Mouse (Mus musculus) gastrocnemius, postnatal 25 days (tissue): Measurements from ENCODE around the gene Nfkb1. TPM values are rescaled to one million over a fixed set of nuclear protein-coding genes. Genes with fewer than 3 reads are reported as not detected.

Experiments
- DNase-seq: peaks from one replicate; pipeline ENCODE4 v3.0.0; 2022
- total RNA-seq, 2 experiments: library from RNA; stranded (reverse); gene quantifications; 1 replicate in 1 of 2; 2 replicates in 1 of 2; pipeline ENCODE4 v1.2.3; 2021

The Nfkb1 gene
- total RNA-seq, 2 experiments from 2014 or later: 18.2 to 18.8 TPM

GRCm38 (mm10) chr3:135630430-135631095 lies 60.8 kb downstream of the Nfkb1 start:
- no peak for DNase-seq

GRCm38 (mm10) chr3:135629830-135630355 lies 61.5 kb downstream of the Nfkb1 start:
- no peak for DNase-seq

DNA sequence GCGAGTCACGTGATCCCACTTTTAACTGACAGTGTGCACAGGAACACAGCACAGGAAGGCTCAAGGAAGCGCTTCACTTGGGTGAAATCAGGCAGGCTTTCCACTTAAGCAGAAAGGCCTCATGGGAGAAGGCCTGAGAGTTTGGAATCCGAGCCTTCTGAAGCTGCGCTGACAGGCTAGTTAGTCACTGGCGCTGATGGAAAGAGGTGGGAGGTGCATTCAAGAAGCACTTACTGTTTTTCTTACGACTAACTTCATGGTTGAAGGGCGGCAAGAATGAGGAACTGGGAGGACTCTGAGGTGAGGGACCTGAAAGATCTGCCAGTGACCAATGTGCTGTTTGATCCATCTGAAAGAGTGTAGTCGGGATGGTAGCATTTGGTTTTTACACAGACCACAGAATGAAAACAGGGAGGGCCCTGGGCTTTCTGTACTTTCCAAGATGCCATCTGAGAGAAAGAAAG lies 62.6 kb downstream of the Nfkb1 start:
- DNase-seq: no peak

- DNase-seq: no peak
Measured at GRCm38 (mm10) chr3:135628000-135628705, 63.2 kb downstream of the Nfkb1 start.

- no peak for DNase-seq
Measured at GRCm38 (mm10) chr3:135625290-135625689, 66.1 kb downstream of the Nfkb1 start.

- no peak for DNase-seq
Measured at GRCm38 (mm10) chr3:135616730-135617129, 74.6 kb downstream of the Nfkb1 start.

- no peak for DNase-seq
Measured at GRCm38 (mm10) chr3:135614376-135614775, 77.0 kb downstream of the Nfkb1 start.

- no peak for DNase-seq
Measured at GRCm38 (mm10) chr3:135610221-135610620, 81.1 kb downstream of the Nfkb1 start.

GRCm38 (mm10) chr3:135607660-135608473 lies 83.5 kb downstream of the Nfkb1 start:
- no peak for DNase-seq

GRCm38 (mm10) chr3:135607021-135607420 lies 84.3 kb downstream of the Nfkb1 start:
- no peak for DNase-seq

DNA sequence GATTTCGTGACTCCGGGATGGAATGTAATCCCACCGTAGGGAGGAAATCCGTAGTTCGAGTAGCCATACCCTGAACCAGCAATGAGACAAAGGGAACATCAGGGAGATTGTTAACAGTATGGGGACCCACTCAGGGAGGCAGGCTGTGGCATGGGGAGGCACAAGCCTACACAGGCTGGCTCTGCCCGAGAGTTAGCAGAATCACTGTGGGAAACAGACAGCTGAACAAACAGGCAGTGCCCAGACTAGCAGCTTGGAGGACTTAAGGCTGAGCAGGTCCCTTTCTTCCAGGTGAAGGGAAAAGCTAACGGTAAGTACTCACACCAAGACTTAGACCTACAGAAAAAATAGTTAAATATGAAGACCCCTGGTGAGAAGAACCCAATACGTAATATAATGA lies 84.8 kb downstream of the Nfkb1 start:
- no peak for DNase-seq

DNA sequence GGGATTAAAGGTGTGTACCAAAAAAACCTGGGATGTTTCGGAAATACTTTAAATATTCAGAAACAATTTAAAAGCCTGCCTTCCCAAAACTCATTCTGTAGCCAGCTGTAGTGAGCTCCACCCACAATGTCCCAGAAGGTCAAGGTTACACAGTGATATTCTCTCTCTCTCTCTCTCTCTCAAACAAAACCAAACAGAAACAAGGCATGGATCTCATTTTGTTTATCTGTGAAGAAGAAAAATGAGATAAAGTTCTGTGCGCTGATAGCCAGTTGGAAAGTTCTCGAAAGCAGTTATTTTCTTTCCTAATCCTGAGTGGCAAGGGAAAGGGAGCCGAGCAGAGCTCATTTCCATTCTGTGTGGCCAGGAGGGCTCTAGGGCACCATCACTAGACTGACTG lies 85.9 kb downstream of the Nfkb1 start:
- DNase-seq: no peak

DNA sequence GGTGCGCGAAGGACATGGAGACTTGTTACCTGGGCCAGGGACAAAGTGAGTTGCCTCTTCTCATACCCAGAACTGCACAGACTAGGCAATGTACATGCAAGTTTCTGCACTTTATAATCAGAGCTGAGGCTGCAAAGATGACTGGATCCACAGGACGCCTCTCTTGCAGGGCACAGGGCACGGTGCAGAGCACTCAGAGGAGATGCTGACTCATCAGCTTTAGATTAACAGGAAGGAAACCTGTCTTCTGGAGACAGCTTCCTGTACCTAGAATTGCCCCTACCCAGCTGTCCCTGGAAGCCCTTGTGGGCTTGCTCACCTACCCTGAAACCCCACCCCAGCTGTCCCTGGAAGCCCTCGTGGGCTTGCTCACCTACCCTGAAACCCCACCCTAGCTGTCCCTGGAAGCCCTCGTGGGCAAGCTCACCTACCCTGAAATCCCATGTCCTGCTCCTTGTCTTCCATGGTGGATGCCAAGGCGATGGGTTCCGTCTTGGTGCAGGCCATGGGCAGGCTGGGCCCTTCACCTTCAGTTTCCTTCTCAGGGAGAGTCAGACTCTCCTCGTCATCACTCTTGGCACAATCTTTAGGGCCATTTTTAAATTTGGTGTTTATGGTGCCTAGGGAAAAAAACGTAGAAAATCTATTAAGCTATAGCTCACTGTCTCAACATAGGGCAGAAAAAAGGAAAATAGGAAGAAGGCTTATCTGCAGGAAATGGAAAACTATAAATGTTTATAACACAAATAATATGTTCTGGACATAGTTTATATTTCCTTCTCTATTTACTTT lies 86.5 kb downstream of the Nfkb1 start:
- DNase-seq: no peak

DNA sequence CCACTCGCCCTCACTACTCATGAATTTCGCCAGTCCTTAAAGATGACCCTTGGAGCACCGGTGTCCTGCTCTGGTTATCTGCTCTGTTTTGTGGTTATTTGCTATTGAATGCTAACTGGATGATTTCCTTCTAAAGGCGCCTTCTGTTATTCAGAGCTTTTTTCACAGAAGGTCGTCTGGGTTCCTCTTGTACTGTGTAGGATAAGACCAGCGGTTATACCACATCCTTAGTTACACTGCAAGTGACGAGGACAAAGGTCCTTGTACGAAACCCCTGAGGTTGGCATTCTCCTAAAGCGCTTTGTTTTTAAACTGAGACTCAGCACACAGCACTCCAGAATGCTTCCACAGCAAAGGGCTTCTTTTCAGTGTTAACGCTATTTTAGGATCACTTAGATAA lies 88.6 kb downstream of the Nfkb1 start:
- DNase-seq: no peak

GRCm38 (mm10) chr3:135598355-135598754 lies 93.0 kb downstream of the Nfkb1 start:
- no peak for DNase-seq

- DNase-seq: peak; percentile 19
Measured at GRCm38 (mm10) chr3:135597014-135597413, 94.3 kb downstream of the Nfkb1 start.

DNA sequence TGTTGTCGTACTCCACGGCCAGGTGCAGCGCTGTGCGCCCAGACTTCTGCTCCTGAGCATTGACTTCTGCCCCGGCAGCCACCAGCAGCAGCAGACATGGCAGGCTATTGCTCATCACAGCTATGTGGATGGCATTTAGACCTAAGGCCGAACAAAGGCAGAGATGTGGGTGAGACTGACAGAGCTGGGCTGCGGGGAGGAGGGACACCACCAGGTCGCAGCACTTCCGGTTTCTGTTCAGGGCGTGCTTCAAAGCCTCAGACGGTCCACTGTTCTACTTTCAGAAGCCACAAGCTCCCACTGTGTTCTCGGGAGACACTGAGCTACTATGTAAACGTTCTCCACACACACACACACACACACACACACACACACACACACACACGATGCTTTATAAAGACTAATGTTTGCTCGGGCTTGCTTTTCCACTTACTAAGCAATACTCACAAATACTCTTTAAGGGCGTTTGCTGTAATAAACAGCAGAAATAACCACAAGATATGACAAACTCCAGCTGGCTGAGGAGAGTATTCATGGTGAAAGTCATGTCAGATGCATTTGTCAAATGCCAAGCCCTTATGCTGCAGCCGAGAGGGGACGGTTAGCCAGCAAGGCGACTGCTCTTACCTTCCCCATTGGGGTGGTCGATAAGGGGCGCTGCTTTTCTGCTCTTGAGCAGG lies 97.0 kb downstream of the Nfkb1 start:
- no peak for DNase-seq

DNA sequence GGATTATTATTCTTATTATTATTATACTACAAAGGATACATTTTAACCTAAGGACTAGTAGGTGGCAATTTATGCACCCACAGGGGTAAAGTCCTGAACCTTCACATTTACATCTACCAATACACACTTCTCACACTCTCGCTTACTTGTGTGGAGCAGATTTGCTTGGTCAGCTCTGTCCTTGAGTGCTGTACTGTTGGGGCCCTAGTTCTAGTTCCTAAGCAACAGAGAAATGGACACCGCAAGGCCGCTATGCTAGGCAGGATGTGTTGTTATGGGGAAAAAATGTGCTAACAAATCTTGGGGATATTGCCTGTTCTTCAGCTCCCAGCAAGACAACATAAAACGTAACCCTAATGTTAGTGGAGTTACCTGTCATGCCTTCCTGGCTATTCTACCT lies 99.3 kb downstream of the Nfkb1 start:
- DNase-seq: no peak

DNA sequence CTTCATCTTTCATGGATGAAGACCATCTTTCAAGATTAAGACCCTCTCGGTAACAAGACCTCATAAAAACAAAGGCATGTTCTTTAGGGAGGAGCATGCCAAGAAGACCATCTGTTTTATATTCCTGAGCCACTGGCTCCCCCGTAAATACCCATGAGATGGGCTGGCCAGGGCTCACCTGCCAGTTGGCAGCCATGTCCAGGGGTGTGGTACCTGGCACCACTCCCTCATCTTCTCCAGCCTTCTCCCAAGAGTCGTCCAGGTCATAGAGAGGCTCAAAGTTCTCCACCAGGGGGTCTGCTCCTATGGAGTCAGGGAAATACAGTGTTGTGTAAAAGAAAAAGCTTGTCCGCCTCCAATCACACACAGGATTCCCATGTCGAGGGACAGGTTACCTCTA lies 100.0 kb downstream of the Nfkb1 start:
- DNase-seq: no peak

DNA sequence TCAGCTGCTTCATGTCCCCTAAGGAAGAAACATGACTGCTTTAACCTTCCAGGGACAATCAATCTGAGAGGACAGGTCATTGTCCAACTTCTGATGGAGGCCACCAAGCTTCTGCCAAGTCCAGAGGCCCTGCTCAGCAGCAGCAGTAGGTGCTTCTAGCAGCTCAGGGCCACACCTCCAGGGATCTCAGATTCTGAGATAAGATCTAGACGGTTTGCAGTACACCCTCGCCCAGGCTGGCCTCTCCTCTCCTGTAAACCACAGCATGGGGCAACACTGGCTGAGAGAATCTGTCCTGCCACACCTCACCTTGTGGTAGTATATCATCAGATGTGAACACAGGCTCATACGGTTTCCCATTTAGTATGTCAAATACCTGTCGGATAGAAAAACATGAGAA lies 100.9 kb downstream of the Nfkb1 start:
- DNase-seq: no peak

GRCm38 (mm10) chr3:135586471-135586880 lies 104.9 kb downstream of the Nfkb1 start:
- peak; percentile 42 for DNase-seq
